Mouse (Mus musculus): ENCODE measurements at regions not wholly inside any gene's neighbourhood (a gene's known extent, or its start where the extent isn't known, plus 50 kb on each side); places are given as distances from the start of the nearest gene placed in this dataset.
A peak's percentile ranks its signal among the peaks of the same experiment; 100 is the strongest.

GRCm38 (mm10) chr11:32978899-32979298 lies 154.5 kb upstream of the Smim23 start:
- no peak for DNase-seq

- no peak for DNase-seq
Measured at GRCm38 (mm10) chr11:32976572-32976971, 152.2 kb upstream of the Smim23 start.

GRCm38 (mm10) chr11:32973453-32973852 lies 149.0 kb upstream of the Smim23 start:
- DNase-seq: no peak

GRCm38 (mm10) chr11:32965418-32965817 lies 141.0 kb upstream of the Smim23 start:
- peak; percentile 34 for DNase-seq

GRCm38 (mm10) chr11:32963625-32964293 lies 139.4 kb upstream of the Smim23 start:
- DNase-seq: no peak

GRCm38 (mm10) chr11:32961600-32961999 lies 137.2 kb upstream of the Smim23 start:
- DNase-seq: peak; percentile 39

- no peak for DNase-seq
Measured at GRCm38 (mm10) chr11:32958961-32959360, 134.6 kb upstream of the Smim23 start.

- peak; percentile 65 for DNase-seq
Measured at GRCm38 (mm10) chr11:32956993-32957392, 132.6 kb upstream of the Smim23 start.

- DNase-seq: no peak
Measured at GRCm38 (mm10) chr11:32952271-32952670, 127.9 kb upstream of the Smim23 start.

- no peak for DNase-seq
Measured at GRCm38 (mm10) chr11:32948132-32948531, 123.7 kb upstream of the Smim23 start.

GRCm38 (mm10) chr11:32946481-32947001 lies 122.1 kb upstream of the Smim23 start:
- DNase-seq: peak; percentile 83

GRCm38 (mm10) chr11:32945071-32945470 lies 120.7 kb upstream of the Smim23 start:
- DNase-seq: no peak

GRCm38 (mm10) chr11:32941331-32942009 lies 117.1 kb upstream of the Smim23 start:
- peak; percentile 45 for DNase-seq

- no peak for DNase-seq
Measured at GRCm38 (mm10) chr11:32939102-32939501, 114.7 kb upstream of the Smim23 start.

- no peak for DNase-seq
Measured at GRCm38 (mm10) chr11:32937167-32937566, 112.8 kb upstream of the Smim23 start.

- no peak for DNase-seq
Measured at GRCm38 (mm10) chr11:32931928-32932327, 107.5 kb upstream of the Smim23 start.

GRCm38 (mm10) chr11:32931018-32931417 lies 106.6 kb upstream of the Smim23 start:
- DNase-seq: no peak

GRCm38 (mm10) chr11:32928837-32929236 lies 104.4 kb upstream of the Smim23 start:
- DNase-seq: no peak

GRCm38 (mm10) chr11:32925421-32926271 lies 101.2 kb upstream of the Smim23 start:
- DNase-seq: peak; percentile 73

- DNase-seq: no peak
Measured at GRCm38 (mm10) chr11:32924932-32925331, 100.5 kb upstream of the Smim23 start.

- DNase-seq: no peak
Measured at GRCm38 (mm10) chr11:32913071-32913470, 88.7 kb upstream of the Smim23 start.

GRCm38 (mm10) chr11:32911791-32912190 lies 87.4 kb upstream of the Smim23 start:
- no peak for DNase-seq
